Mouse (Mus musculus): ENCODE measurements around the gene Ano10. TPM values are rescaled to one million over a fixed set of nuclear protein-coding genes. Genes with fewer than 3 reads are reported as not detected.

Gene Ano10
- polyA plus RNA-seq, 1 experiment = 54.4 TPM

- DNase-seq = no peak
- TF ChIP-seq CTCF (conservative IDR thresholded peaks at IDR 0.05; ENCODE audit: insufficient read depth, insufficient read length, low read depth, low read length) (no peak), POLR2A (IDR thresholded peaks at IDR 0.05; ENCODE audit: low read depth, low read length) (no peak)
- H3K4me1 ChIP-seq (ENCODE audit: control insufficient read depth, insufficient read depth, low read length) = no peaks in the 10 kb centered on the region
- no peaks in the 10 kb centered on the region for H3K36me3 ChIP-seq (ENCODE audit: control insufficient read depth, insufficient read depth, low read length)
- no peaks in the 10 kb centered on the region for H3K27me3 ChIP-seq (replicated peaks; ENCODE audit: control insufficient read depth, insufficient read depth, low read length)
- no peak overlapping the region for H3K4me3 ChIP-seq (ENCODE audit: insufficient read depth, low read depth, low read length)
- WGBS = 97% methylated on average over 4 of the region's 4 CpGs
- H3K27ac ChIP-seq (ENCODE audit: insufficient read depth, low read depth, low read length) = no peak overlapping the region
These were observed 67.8 kb downstream of the Ano10 start for GRCm38 (mm10) chr9:122226419-122226818.

- no peak overlapping the region for H3K27ac ChIP-seq (ENCODE audit: insufficient read depth, low read depth, low read length)
- peak; percentile 39 for DNase-seq
- no peaks in the 10 kb centered on the region for H3K36me3 ChIP-seq (ENCODE audit: control insufficient read depth, insufficient read depth, low read length)
- TF ChIP-seq POLR2A (IDR thresholded peaks at IDR 0.05; ENCODE audit: low read depth, low read length) (no peak), CTCF (conservative IDR thresholded peaks at IDR 0.05; ENCODE audit: insufficient read depth, insufficient read length, low read depth, low read length) (peak; percentile 63)
- H3K27me3 ChIP-seq (replicated peaks; ENCODE audit: control insufficient read depth, insufficient read depth, low read length) = no peaks in the 10 kb centered on the region
- no peak overlapping the region for H3K4me3 ChIP-seq (ENCODE audit: insufficient read depth, low read depth, low read length)
- WGBS = 55% methylated on average over 7 of the region's 7 CpGs
- no peaks in the 10 kb centered on the region for H3K4me1 ChIP-seq (ENCODE audit: control insufficient read depth, insufficient read depth, low read length)
These were observed 68.9 kb downstream of the Ano10 start for GRCm38 (mm10) chr9:122225309-122225708.

- TF ChIP-seq CTCF (conservative IDR thresholded peaks at IDR 0.05; ENCODE audit: insufficient read depth, insufficient read length, low read depth, low read length) = no peak
- no peak for TF ChIP-seq POLR2A (IDR thresholded peaks at IDR 0.05; ENCODE audit: low read depth, low read length)
- 70% methylated on average over 8 of the region's 8 CpGs for whole genome bisulfite sequencing
These were observed 71.2 kb downstream of the Ano10 start for GRCm38 (mm10) chr9:122223005-122223404.

GRCm38 (mm10) chr9:122219934-122220333, 74.3 kb downstream of the Ano10 start:
- Histone ChIP-seq H3K4me1 (ENCODE audit: control insufficient read depth, insufficient read depth, low read length) (no peaks in the 10 kb centered on the region), H3K36me3 (ENCODE audit: control insufficient read depth, insufficient read depth, low read length) (no peaks in the 10 kb centered on the region), H3K27me3 (replicated peaks; ENCODE audit: control insufficient read depth, insufficient read depth, low read length) (no peaks in the 10 kb centered on the region), H3K4me3 (ENCODE audit: insufficient read depth, low read depth, low read length) (no peak overlapping the region), H3K27ac (ENCODE audit: insufficient read depth, low read depth, low read length) (no peak overlapping the region)
- WGBS = 77% methylated on average over 2 of the region's 2 CpGs
- TF ChIP-seq CTCF (conservative IDR thresholded peaks at IDR 0.05; ENCODE audit: insufficient read depth, insufficient read length, low read depth, low read length) (no peak), POLR2A (IDR thresholded peaks at IDR 0.05; ENCODE audit: low read depth, low read length) (no peak)
- DNase-seq = no peak

More at GRCm38 (mm10) chr9:122223005-122223404, 71.2 kb downstream of the Ano10 start:
- H3K27me3 ChIP-seq (replicated peaks; ENCODE audit: control insufficient read depth, insufficient read depth, low read length) = no peaks in the 10 kb centered on the region
- DNase-seq = no peak
- H3K4me3 ChIP-seq (ENCODE audit: insufficient read depth, low read depth, low read length) = no peak overlapping the region
- H3K4me1 ChIP-seq (ENCODE audit: control insufficient read depth, insufficient read depth, low read length) = no peaks in the 10 kb centered on the region
- no peak overlapping the region for H3K27ac ChIP-seq (ENCODE audit: insufficient read depth, low read depth, low read length)
- no peaks in the 10 kb centered on the region for H3K36me3 ChIP-seq (ENCODE audit: control insufficient read depth, insufficient read depth, low read length)

GRCm38 (mm10) chr9:122216945-122217529, 77.2 kb downstream of the Ano10 start:
- Histone ChIP-seq H3K36me3 (ENCODE audit: control insufficient read depth, insufficient read depth, low read length) (no peaks in the 10 kb centered on the region), H3K27me3 (replicated peaks; ENCODE audit: control insufficient read depth, insufficient read depth, low read length) (no peaks in the 10 kb centered on the region), H3K4me1 (ENCODE audit: control insufficient read depth, insufficient read depth, low read length) (no peaks in the 10 kb centered on the region), H3K4me3 (ENCODE audit: insufficient read depth, low read depth, low read length) (no peak overlapping the region), H3K27ac (ENCODE audit: insufficient read depth, low read depth, low read length) (no peak overlapping the region)
- TF ChIP-seq CTCF (conservative IDR thresholded peaks at IDR 0.05; ENCODE audit: insufficient read depth, insufficient read length, low read depth, low read length) = no peak
- TF ChIP-seq POLR2A (IDR thresholded peaks at IDR 0.05; ENCODE audit: low read depth, low read length) = no peak
- WGBS = 54% methylated on average over 7 of the region's 7 CpGs
- DNase-seq = no peak

- TF ChIP-seq POLR2A (IDR thresholded peaks at IDR 0.05; ENCODE audit: low read depth, low read length) = no peak
- no peak for TF ChIP-seq CTCF (conservative IDR thresholded peaks at IDR 0.05; ENCODE audit: insufficient read depth, insufficient read length, low read depth, low read length)
- DNase-seq = no peak
- H3K36me3 ChIP-seq (ENCODE audit: control insufficient read depth, insufficient read depth, low read length) = no peaks in the 10 kb centered on the region
- no peaks in the 10 kb centered on the region for H3K27me3 ChIP-seq (replicated peaks; ENCODE audit: control insufficient read depth, insufficient read depth, low read length)
- no peak overlapping the region for H3K4me3 ChIP-seq (ENCODE audit: insufficient read depth, low read depth, low read length)
- H3K4me1 ChIP-seq (ENCODE audit: control insufficient read depth, insufficient read depth, low read length) = no peaks in the 10 kb centered on the region
- H3K27ac ChIP-seq (ENCODE audit: insufficient read depth, low read depth, low read length) = no peak overlapping the region
These were observed 79.1 kb downstream of the Ano10 start for GRCm38 (mm10) chr9:122215118-122215517.

GRCm38 (mm10) chr9:122208311-122208710, 85.9 kb downstream of the Ano10 start:
- no peaks in the 10 kb centered on the region for H3K27me3 ChIP-seq (replicated peaks; ENCODE audit: control insufficient read depth, insufficient read depth, low read length)
- no peaks in the 10 kb centered on the region for H3K36me3 ChIP-seq (ENCODE audit: control insufficient read depth, insufficient read depth, low read length)
- H3K27ac ChIP-seq (ENCODE audit: insufficient read depth, low read depth, low read length) = no peak overlapping the region
- 84% methylated on average over 4 of the region's 4 CpGs for WGBS
- no peaks in the 10 kb centered on the region for H3K4me1 ChIP-seq (ENCODE audit: control insufficient read depth, insufficient read depth, low read length)
- TF ChIP-seq POLR2A (IDR thresholded peaks at IDR 0.05; ENCODE audit: low read depth, low read length) = no peak
- DNase-seq = no peak
- no peak overlapping the region for H3K4me3 ChIP-seq (ENCODE audit: insufficient read depth, low read depth, low read length)

Measured in kidney, adult 2 months (tissue).